Mouse (Mus musculus): Measurements from ENCODE around the gene Col6a6.
"Not testable (repeated sequence)": the region's sequence is repeated elsewhere in the genome, so short reads cannot be mapped to it uniquely, and the experiment has no call there.

Gene Col6a6

GRCm38 (mm10) chr9:105670916-105671315 is 157.0 kb downstream of the Col6a6 start:
- DNase-seq (ENCODE audit: low spot score): no peak

- no peak for DNase-seq (ENCODE audit: low spot score)
These were observed 162.7 kb downstream of the Col6a6 start for GRCm38 (mm10) chr9:105665269-105665668.

- no peak for DNase-seq (ENCODE audit: low spot score)
These were observed 168.1 kb downstream of the Col6a6 start for GRCm38 (mm10) chr9:105659877-105660276.

- DNase-seq (ENCODE audit: low spot score): no peak
These were observed 169.7 kb downstream of the Col6a6 start for GRCm38 (mm10) chr9:105658216-105658615.

- DNase-seq (ENCODE audit: low spot score): no peak
These were observed 171.8 kb downstream of the Col6a6 start for GRCm38 (mm10) chr9:105656189-105656588.

- peak; percentile 97 for DNase-seq (ENCODE audit: low spot score)
These were observed 185.2 kb downstream of the Col6a6 start, which contains the start of gene Pik3r4 for GRCm38 (mm10) chr9:105642460-105643371. Pik3r4 (plus strand) TSS chr9:105642978.

- not testable (repeated sequence) for DNase-seq (ENCODE audit: low spot score)
These were observed 186.6 kb downstream of the Col6a6 start for GRCm38 (mm10) chr9:105641377-105641776.
